Mouse (Mus musculus) spleen, postnatal 10 days (tissue): ENCODE results near the gene Mamstr.
A peak's percentile ranks its signal among the peaks of the same experiment; 100 is the strongest.

ENCODE experiments used
- DNase-seq, 2 experiments: peaks; one replicate each; pipeline ENCODE4 v3.0.0; 2021 to 2022; ENCODE audit warnings: low spot score in 2 of 2

The Mamstr gene

GRCm38 (mm10) chr7:45639561-45640027 lies at the start of gene Mamstr:
TSS of gene Mamstr (plus strand) at chr7:45639977.
- no peak for DNase-seq

GRCm38 (mm10) chr7:45590874-45591273 lies 48.9 kb upstream of the Mamstr start:
- no peak for DNase-seq

GRCm38 (mm10) chr7:45591880-45592279 lies 47.9 kb upstream of the Mamstr start:
- DNase-seq, result no peak

- DNase-seq, result peak; percentile 67 to 84
Measured at GRCm38 (mm10) chr7:45593118-45593815, 46.5 kb upstream of the Mamstr start.

- DNase-seq, result no peak
Measured at GRCm38 (mm10) chr7:45595176-45595575, 44.6 kb upstream of the Mamstr start.

- no peak for DNase-seq
Measured at GRCm38 (mm10) chr7:45596107-45596506, 43.7 kb upstream of the Mamstr start.

GRCm38 (mm10) chr7:45597013-45597412 lies 42.8 kb upstream of the Mamstr start:
- DNase-seq, result no peak

- no peak for DNase-seq
Measured at GRCm38 (mm10) chr7:45597527-45597926, 42.2 kb upstream of the Mamstr start.

GRCm38 (mm10) chr7:45598960-45599879 lies 40.6 kb upstream of the Mamstr start:
- DNase-seq, result no peak

GRCm38 (mm10) chr7:45605704-45606289 lies 34.0 kb upstream of the Mamstr start:
- no peak for DNase-seq

- DNase-seq, result no peak
Measured at GRCm38 (mm10) chr7:45609511-45609910, 30.3 kb upstream of the Mamstr start.

- DNase-seq, result no peak
Measured at GRCm38 (mm10) chr7:45616277-45616676, 23.5 kb upstream of the Mamstr start.

- DNase-seq, result no peak
Measured at GRCm38 (mm10) chr7:45617042-45617695, 22.6 kb upstream of the Mamstr start, which contains the start of gene Fut1. TSS of gene Fut1 (plus strand) at chr7:45617289.

GRCm38 (mm10) chr7:45618316-45618715 lies 21.5 kb upstream of the Mamstr start:
- DNase-seq, result no peak

GRCm38 (mm10) chr7:45619592-45619991 lies 20.2 kb upstream of the Mamstr start:
- no peak for DNase-seq

GRCm38 (mm10) chr7:45621443-45621842 lies 18.3 kb upstream of the Mamstr start, which contains the start of gene Izumo1:
TSS of gene Izumo1 (plus strand) at chr7:45621811.
- peak in 1 of 2 experiments; percentile 62 for DNase-seq

GRCm38 (mm10) chr7:45623507-45623906 lies 16.3 kb upstream of the Mamstr start:
- DNase-seq, result no peak

- no peak for DNase-seq
Measured at GRCm38 (mm10) chr7:45624718-45625117, 15.1 kb upstream of the Mamstr start.

- DNase-seq, result no peak
Measured at GRCm38 (mm10) chr7:45625481-45625880, 14.3 kb upstream of the Mamstr start.

- DNase-seq, result no peak
Measured at GRCm38 (mm10) chr7:45626571-45627076, 13.2 kb upstream of the Mamstr start.

GRCm38 (mm10) chr7:45627261-45627660 lies 12.5 kb upstream of the Mamstr start, which contains the start of gene Rasip1:
TSS of gene Rasip1 (plus strand) at chr7:45627488.
- DNase-seq, result no peak
